Mouse (Mus musculus): ENCODE results near the gene Gstp1.

DNA sequence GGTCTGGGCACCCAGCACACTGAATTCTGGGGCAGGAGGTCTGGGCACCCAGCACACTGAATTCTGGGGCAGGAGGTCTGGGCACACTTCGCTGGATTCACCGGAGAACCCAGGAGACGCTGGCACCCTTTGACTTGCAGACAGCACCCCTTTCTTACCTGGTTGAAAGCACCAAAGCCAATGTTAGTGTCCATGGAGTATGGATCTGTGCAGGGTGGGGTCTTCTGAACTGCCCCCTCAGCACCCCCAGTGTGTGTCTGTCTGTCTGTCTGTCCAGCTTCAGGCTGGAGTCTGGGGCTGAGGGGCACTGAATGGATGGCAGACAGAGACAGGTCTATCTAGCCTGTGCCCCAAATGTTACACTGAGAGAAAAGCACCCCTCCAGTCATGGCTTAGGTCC is 46.2 kb downstream of the Gstp1 start:
- TF ChIP-seq CTCF (IDR thresholded peaks at IDR 0.05; ENCODE audit: low read depth, low read length) (no peak), TAL1 (conservative IDR thresholded peaks at IDR 0.05; ENCODE audit: low read depth, low read length) (no peak), GATA2 (IDR thresholded peaks at IDR 0.05; ENCODE audit: borderline replicate concordance, low read depth, low read length) (no peak), GATA1 (IDR thresholded peaks at IDR 0.05; ENCODE audit: borderline replicate concordance, low read length) (no peak), POLR2AphosphoS5 (IDR thresholded peaks at IDR 0.05; ENCODE audit: insufficient replicate concordance, low read depth, low read length) (no peak)
